Mouse (Mus musculus) kidney, adult 2 months (tissue): ENCODE results near the gene Nup107.

ENCODE experiments used
- CTCF ChIP-seq: fragments of 200-500 bp; conservative IDR thresholded peaks from 2 replicates; pipeline ENCODE4 v1.5.1; 2011; ENCODE audit warnings: low read depth, mild to moderate bottlenecking, control low read depth, low read length, moderate library complexity, mixed read lengths; ENCODE audit not compliant: insufficient read depth, insufficient read length
- POLR2A ChIP-seq: fragments of 200-500 bp; IDR thresholded peaks from one replicate; pipeline ENCODE4 v1.6.1; 2011; ENCODE audit warnings: low read depth, low read length, control low read depth

- TF ChIP-seq POLR2A (no peak), CTCF (no peak)
Observed at GRCm38 (mm10) chr10:117797684-117798083, 5.2 kb upstream of the Nup107 start.
